Mouse (Mus musculus): ENCODE measurements around the gene Otop1. TPM values are rescaled to one million over a fixed set of nuclear protein-coding genes. Genes with fewer than 3 reads are reported as not detected.

Otop1 gene
- not detected for total RNA-seq (2018; cell fraction: chromatin; rRNA removed)
- total RNA-seq (2018; cell fraction: cytosol; rRNA removed) = not detected
- not detected for total RNA-seq (2018; cell fraction: nucleus; rRNA removed)
- polyA plus RNA-seq (2018) = not detected in 3 replicates

- no peak within 1 kb of the TSS for H3K27ac ChIP-seq
- 35% methylated on average over 4 of the region's 4 CpGs for WGBS (ENCODE audit: missing documents)
- H3K4me3 ChIP-seq (ENCODE audit: inconsistent target) = no peak within 1 kb of the TSS
- H3K79me2 ChIP-seq (ENCODE audit: inconsistent target) = no peaks in the 10 kb centered on the region
- peaks cover 10% of the 10 kb centered on the region; the same call in 1 of the 2 replicates for H3K36me3 ChIP-seq (ENCODE audit: inconsistent target)
Measured at GRCm38 (mm10) chr5:38275771-38276170, at the start of gene Otop1. Otop1 (plus strand) TSS chr5:38275972.

- 67% methylated on average over 4 of the region's 4 CpGs for whole genome bisulfite sequencing (ENCODE audit: missing documents)
- Histone ChIP-seq H3K4me3 (ENCODE audit: inconsistent target) (no peak overlapping the region), H3K36me3 (ENCODE audit: inconsistent target) (peaks cover 9% of the 10 kb centered on the region; the same call in 1 of the 2 replicates), H3K79me2 (ENCODE audit: inconsistent target) (no peaks in the 10 kb centered on the region), H3K27ac (no peak overlapping the region)
Measured at GRCm38 (mm10) chr5:38235422-38235821, 40.4 kb upstream of the Otop1 start.

GRCm38 (mm10) chr5:38236627-38237026 lies 39.1 kb upstream of the Otop1 start:
- no peak overlapping the region for H3K27ac ChIP-seq
- WGBS (ENCODE audit: missing documents) = 88% methylated on average over 2 of the region's 2 CpGs
- H3K79me2 ChIP-seq (ENCODE audit: inconsistent target) = no peaks in the 10 kb centered on the region
- peaks cover 8% of the 10 kb centered on the region; the same call in 1 of the 2 replicates for H3K36me3 ChIP-seq (ENCODE audit: inconsistent target)
- no peak overlapping the region for H3K4me3 ChIP-seq (ENCODE audit: inconsistent target)

GRCm38 (mm10) chr5:38240727-38241472 lies 34.9 kb upstream of the Otop1 start:
- no peaks in the 10 kb centered on the region for H3K36me3 ChIP-seq (ENCODE audit: inconsistent target)
- no peak overlapping the region for H3K4me3 ChIP-seq (ENCODE audit: inconsistent target)
- WGBS (ENCODE audit: missing documents) = 84% methylated on average over 5 of the region's 5 CpGs
- no peaks in the 10 kb centered on the region for H3K79me2 ChIP-seq (ENCODE audit: inconsistent target)
- no peak overlapping the region for H3K27ac ChIP-seq

- no peak overlapping the region for H3K27ac ChIP-seq
- H3K79me2 ChIP-seq (ENCODE audit: inconsistent target) = no peaks in the 10 kb centered on the region
- H3K4me3 ChIP-seq (ENCODE audit: inconsistent target) = no peak overlapping the region
- no peaks in the 10 kb centered on the region for H3K36me3 ChIP-seq (ENCODE audit: inconsistent target)
- WGBS (ENCODE audit: missing documents) = 97% methylated on average over 3 of the region's 3 CpGs
Measured at GRCm38 (mm10) chr5:38241473-38241834, 34.3 kb upstream of the Otop1 start.

GRCm38 (mm10) chr5:38241966-38242365 lies 33.8 kb upstream of the Otop1 start:
- 90% methylated on average over 6 of the region's 6 CpGs for WGBS (ENCODE audit: missing documents)
- no peak overlapping the region for H3K27ac ChIP-seq
- no peaks in the 10 kb centered on the region for H3K79me2 ChIP-seq (ENCODE audit: inconsistent target)

GRCm38 (mm10) chr5:38255195-38255594 lies 20.6 kb upstream of the Otop1 start:
- Histone ChIP-seq H3K79me2 (ENCODE audit: inconsistent target) (no peaks in the 10 kb centered on the region; the same call in 1 of the 2 replicates), H3K36me3 (ENCODE audit: inconsistent target) (no peaks in the 10 kb centered on the region), H3K27ac (no peak overlapping the region), H3K4me3 (ENCODE audit: inconsistent target) (no peak overlapping the region)
- 41% methylated on average over 4 of the region's 4 CpGs for WGBS (ENCODE audit: missing documents)

More at GRCm38 (mm10) chr5:38241966-38242365, 33.8 kb upstream of the Otop1 start:
- Histone ChIP-seq H3K4me3 (ENCODE audit: inconsistent target) (no peak overlapping the region), H3K36me3 (ENCODE audit: inconsistent target) (no peaks in the 10 kb centered on the region)

- H3K27ac ChIP-seq = no peak overlapping the region
- no peaks in the 10 kb centered on the region for H3K36me3 ChIP-seq (ENCODE audit: inconsistent target)
- H3K4me3 ChIP-seq (ENCODE audit: inconsistent target) = no peak overlapping the region
- H3K79me2 ChIP-seq (ENCODE audit: inconsistent target) = peaks cover 4% of the 10 kb centered on the region
- WGBS (ENCODE audit: missing documents) = 15% methylated on average over 3 of the region's 3 CpGs
Measured at GRCm38 (mm10) chr5:38255644-38256043, 20.1 kb upstream of the Otop1 start.

- Histone ChIP-seq H3K4me3 (ENCODE audit: inconsistent target) (no peak overlapping the region), H3K36me3 (ENCODE audit: inconsistent target) (no peaks in the 10 kb centered on the region), H3K27ac (no peak overlapping the region), H3K79me2 (ENCODE audit: inconsistent target) (peaks cover 13% of the 10 kb centered on the region)
- WGBS (ENCODE audit: missing documents) = 90% methylated on average over 1 of the region's 1 CpGs
Measured at GRCm38 (mm10) chr5:38256551-38256950, 19.2 kb upstream of the Otop1 start.

GRCm38 (mm10) chr5:38258034-38258772 lies 17.6 kb upstream of the Otop1 start:
- H3K27ac ChIP-seq = no peak overlapping the region
- 92% methylated on average over 8 of the region's 8 CpGs for WGBS (ENCODE audit: missing documents)
- H3K79me2 ChIP-seq (ENCODE audit: inconsistent target) = peaks cover 22% of the 10 kb centered on the region
- no peak overlapping the region for H3K4me3 ChIP-seq (ENCODE audit: inconsistent target)
- peaks cover 11% of the 10 kb centered on the region; the same call in 1 of the 2 replicates for H3K36me3 ChIP-seq (ENCODE audit: inconsistent target)

- no peak overlapping the region for H3K4me3 ChIP-seq (ENCODE audit: inconsistent target)
- WGBS (ENCODE audit: missing documents) = 96% methylated on average over 5 of the region's 5 CpGs
- peaks cover 16% of the 10 kb centered on the region; the same call in 1 of the 2 replicates for H3K36me3 ChIP-seq (ENCODE audit: inconsistent target)
- no peak overlapping the region for H3K27ac ChIP-seq
- H3K79me2 ChIP-seq (ENCODE audit: inconsistent target) = peaks cover 22% of the 10 kb centered on the region
Measured at GRCm38 (mm10) chr5:38258773-38259146, 17.0 kb upstream of the Otop1 start.

GRCm38 (mm10) chr5:38259455-38260106 lies 16.2 kb upstream of the Otop1 start:
- WGBS (ENCODE audit: missing documents) = 45% methylated on average over 8 of the region's 9 CpGs
- H3K36me3 ChIP-seq (ENCODE audit: inconsistent target) = peaks cover 24% of the 10 kb centered on the region; the same call in 1 of the 2 replicates
- H3K79me2 ChIP-seq (ENCODE audit: inconsistent target) = peaks cover 22% of the 10 kb centered on the region
- H3K4me3 ChIP-seq (ENCODE audit: inconsistent target) = peak overlapping the region; percentile 89
- peak overlapping the region; percentile 71 for H3K27ac ChIP-seq

- under 1% methylated on average over 40 of the region's 40 CpGs for WGBS (ENCODE audit: missing documents)
- Histone ChIP-seq H3K79me2 (ENCODE audit: inconsistent target) (peaks cover 22% of the 10 kb centered on the region), H3K27ac (peak within 1 kb of the TSS; percentile 71), H3K36me3 (ENCODE audit: inconsistent target) (peaks cover 30% of the 10 kb centered on the region; the same call in 1 of the 2 replicates), H3K4me3 (ENCODE audit: inconsistent target) (peak within 1 kb of the TSS; percentile 89)
Measured at GRCm38 (mm10) chr5:38260107-38260682, 15.6 kb upstream of the Otop1 start, which contains the start of gene Tmem128. Tmem128 (plus strand) TSS chr5:38260185.

GRCm38 (mm10) chr5:38270942-38271341 lies 4.8 kb upstream of the Otop1 start:
- H3K27ac ChIP-seq = no peak overlapping the region
- peaks cover 49% of the 10 kb centered on the region; the same call in 1 of the 2 replicates for H3K36me3 ChIP-seq (ENCODE audit: inconsistent target)
- 86% methylated on average over 3 of the region's 3 CpGs for WGBS (ENCODE audit: missing documents)
- no peaks in the 10 kb centered on the region for H3K79me2 ChIP-seq (ENCODE audit: inconsistent target)
- H3K4me3 ChIP-seq (ENCODE audit: inconsistent target) = no peak overlapping the region

Data from macrophage (primary cell).